ENCODE assay signal across 19 mouse cellular contexts in genomic region chr6:146954258-146954657, GRCm38 (mm10). TPM values are rescaled to one million over a fixed set of nuclear protein-coding genes. Genes with fewer than 3 reads are reported as not detected.
A peak's percentile ranks its signal among the peaks of the same experiment; 100 is the strongest.
DNase-seq lines count a peak whose midpoint lies in the region; ATAC-seq and TF ChIP-seq lines count a peak whose summit lies in the region.
"Had no signal": no experiment of that assay in that cellular context is flagged by ENCODE, and none has a peak within 500 bp of the region (broad histone marks: within the 10 kb centered on the region; RNA-seq: fewer than 3 reads in every experiment).

TSS of gene 1700034J05Rik (minus strand) at chr6:146954422.

- ATAC-seq in heart, embryonic 13.5 days (ENCODE audit: extremely low read depth, insufficient number of reproducible peaks, low FRiP score, low TSS enrichment): no peak
- no peak for ATAC-seq in midbrain, embryonic 14.5 days (ENCODE audit: low FRiP score, low TSS enrichment)
- ATAC-seq in midbrain, embryonic 11.5 days (ENCODE audit: low FRiP score): no peak

- no peaks in the 10 kb centered on the region for H3K36me3 ChIP-seq in heart, embryonic 13.5 days
- no peaks in the 10 kb centered on the region for H3K36me3 ChIP-seq in midbrain, embryonic 14.5 days (ENCODE audit: control insufficient read depth, insufficient read depth, low read length)
- H3K36me3 ChIP-seq in midbrain, embryonic 11.5 days (ENCODE audit: control insufficient read depth, insufficient read depth, low read length): no peaks in the 10 kb centered on the region
- no peaks in the 10 kb centered on the region for H3K36me3 ChIP-seq in myocyte (ENCODE audit: control insufficient read depth, insufficient read depth)
- H3K36me3 ChIP-seq: hindbrain, embryonic 12.5 days; limb, embryonic 13.5 days; neural tube, embryonic 15.5 days had no signal

- peak within 1 kb of the TSS; percentile 16; the same call in 1 of the 2 replicates for H3K27ac ChIP-seq in heart, embryonic 13.5 days (replicated peaks)
- H3K27ac ChIP-seq in midbrain, embryonic 14.5 days (replicated peaks; ENCODE audit: low read depth, low read length): no peak within 1 kb of the TSS
- no peak within 1 kb of the TSS for H3K27ac ChIP-seq in midbrain, embryonic 11.5 days (ENCODE audit: low read depth, low read length)
- H3K27ac ChIP-seq: hindbrain, embryonic 12.5 days; neural tube, embryonic 15.5 days had no signal

- intact Hi-C loops in heart, postnatal 36 days (cut with DNase I): no loop called here

- H3K4me2 ChIP-seq in heart, embryonic 13.5 days: no peak within 1 kb of the TSS
- H3K4me2 ChIP-seq in midbrain, embryonic 14.5 days (ENCODE audit: low read length): no peak within 1 kb of the TSS
- H3K4me2 ChIP-seq in midbrain, embryonic 11.5 days: no peak within 1 kb of the TSS
- H3K4me2 ChIP-seq in myocyte (ENCODE audit: low read depth): peak within 1 kb of the TSS; percentile 36
- H3K4me2 ChIP-seq: hindbrain, embryonic 12.5 days; limb, embryonic 13.5 days; neural tube, embryonic 15.5 days had no signal

- H3K27me3 ChIP-seq in heart, embryonic 13.5 days (replicated peaks): no peaks in the 10 kb centered on the region
- H3K27me3 ChIP-seq in midbrain, embryonic 14.5 days (ENCODE audit: control insufficient read depth, insufficient read depth, low read length): no peaks in the 10 kb centered on the region
- H3K27me3 ChIP-seq in midbrain, embryonic 11.5 days (ENCODE audit: control insufficient read depth, insufficient read depth, low read length): no peaks in the 10 kb centered on the region
- no peaks in the 10 kb centered on the region for H3K27me3 ChIP-seq in myocyte (ENCODE audit: control insufficient read depth, insufficient read depth, insufficient read length)
- H3K27me3 ChIP-seq: hindbrain, embryonic 12.5 days; limb, embryonic 13.5 days; neural tube, embryonic 15.5 days had no signal

- DNase-seq in heart, postnatal 36 days: no peak
- peak; percentile 67 for DNase-seq in midbrain, embryonic 14.5 days
- no peak for DNase-seq in midbrain, embryonic 11.5 days (ENCODE audit: low spot score, missing footprints)
- DNase-seq in NIH3T3 (ENCODE audit: low read depth): peak; percentile 19
- DNase-seq in ovary, postnatal 14 days (ENCODE audit: low spot score): no peak
- DNase-seq: adrenal gland, adult 8-10 months; cerebellum, postnatal 10 days; gastrocnemius, postnatal 14 days; kidney, adult 11 months; kidney, postnatal 14 days; lung, postnatal 14 days; thymus, adult 18-20 months had no signal

- H3K9ac ChIP-seq in heart, embryonic 13.5 days: no peak within 1 kb of the TSS
- H3K9ac ChIP-seq in midbrain, embryonic 14.5 days (replicated peaks; ENCODE audit: low read length): no peak within 1 kb of the TSS
- no peak within 1 kb of the TSS for H3K9ac ChIP-seq in midbrain, embryonic 11.5 days (ENCODE audit: low read length)
- H3K9ac ChIP-seq: hindbrain, embryonic 12.5 days; limb, embryonic 13.5 days; neural tube, embryonic 15.5 days had no signal

- no peaks in the 10 kb centered on the region for H3K9me3 ChIP-seq in heart, embryonic 13.5 days
- H3K9me3 ChIP-seq in midbrain, embryonic 14.5 days (ENCODE audit: control insufficient read depth, low read length): no peaks in the 10 kb centered on the region
- H3K9me3 ChIP-seq in midbrain, embryonic 11.5 days (ENCODE audit: control insufficient read depth, low read length): no peaks in the 10 kb centered on the region
- H3K9me3 ChIP-seq: hindbrain, embryonic 12.5 days; limb, embryonic 13.5 days; neural tube, embryonic 15.5 days had no signal

- H3ac ChIP-seq in myocyte (ENCODE audit: control insufficient read depth, insufficient read length): no peak within 1 kb of the TSS

- peaks cover 82% of the 10 kb centered on the region for H3K79me2 ChIP-seq in myocyte (ENCODE audit: control insufficient read depth, insufficient read depth)

- TF ChIP-seq POLR2A in myocyte (IDR thresholded peaks at IDR 0.05; ENCODE audit: insufficient read length, low read depth): no peak

- WGBS in heart, embryonic 13.5 days: 87% methylated on average over 1 of the region's 1 CpGs
- WGBS in midbrain, embryonic 14.5 days: 82% methylated on average over 1 of the region's 1 CpGs
- WGBS in midbrain, embryonic 11.5 days: 82% methylated on average over 1 of the region's 1 CpGs

- H3K4me1 ChIP-seq in heart, embryonic 13.5 days: peaks cover 62% of the 10 kb centered on the region
- peaks cover 12% of the 10 kb centered on the region; the same call in 1 of the 2 replicates for H3K4me1 ChIP-seq in midbrain, embryonic 14.5 days (ENCODE audit: control insufficient read depth, insufficient read depth, low read length)
- peaks cover 9% of the 10 kb centered on the region for H3K4me1 ChIP-seq in midbrain, embryonic 11.5 days (ENCODE audit: control insufficient read depth, insufficient read depth, low read length)

- no peak within 1 kb of the TSS for H3K4me3 ChIP-seq in heart, embryonic 13.5 days
- no peak within 1 kb of the TSS for H3K4me3 ChIP-seq in midbrain, embryonic 14.5 days (replicated peaks; ENCODE audit: low read depth, low read length)
- H3K4me3 ChIP-seq in midbrain, embryonic 11.5 days (ENCODE audit: low read depth, low read length): no peak within 1 kb of the TSS
- H3K4me3 ChIP-seq in myocyte: no peak within 1 kb of the TSS
- H3K4me3 ChIP-seq: hindbrain, embryonic 12.5 days; limb, embryonic 13.5 days; neural tube, embryonic 15.5 days had no signal

TF ChIP-seq in myocyte, 11 proteins besides CTCF, POLR2A, EP300 and RAD21:
- no peak for TF ChIP-seq POLR2AphosphoS2 (IDR thresholded peaks at IDR 0.05; ENCODE audit: insufficient read length, low read depth)
- TF ChIP-seq MAX (IDR thresholded peaks at IDR 0.05; ENCODE audit: low read depth): no peak
- no peak for TF ChIP-seq MYOG (IDR thresholded peaks at IDR 0.05; ENCODE audit: control insufficient read depth in 1 of 3, insufficient read depth in 1 of 3, insufficient read length in 2 of 3, low read depth in 2 of 3)
- TF ChIP-seq E2F4 (IDR thresholded peaks at IDR 0.05; ENCODE audit: insufficient read depth): no peak
- TF ChIP-seq SRF (IDR thresholded peaks at IDR 0.05; ENCODE audit: control insufficient read depth, insufficient read length, low read depth): no peak
- TF ChIP-seq CEBPB (IDR thresholded peaks at IDR 0.05; ENCODE audit: insufficient read depth, poor library complexity, severe bottlenecking): no peak
- TF ChIP-seq TCF3 (IDR thresholded peaks at IDR 0.05; ENCODE audit: insufficient read length, low read depth): no peak
- no peak for TF ChIP-seq TCF12 (IDR thresholded peaks at IDR 0.05; ENCODE audit: insufficient read depth, poor library complexity, severe bottlenecking)
- no peak for TF ChIP-seq USF1 (IDR thresholded peaks at IDR 0.05; ENCODE audit: low read depth)
- no peak for TF ChIP-seq MYOD1 (IDR thresholded peaks at IDR 0.05; ENCODE audit: control insufficient read depth in 1 of 3, insufficient read length in 2 of 3, low read depth in 2 of 3)

RNA-seq across cellular contexts. Expression of gene 1700034J05Rik, which starts in this region (rescaled TPM):
- 0.04 and 0.18 TPM in 2 replicates for polyA plus RNA-seq in heart, embryonic 13.5 days (2015; fragmentation: Nextera tagmentation; extraction: Ambion mirVana)
- total RNA-seq in heart, postnatal 36 days (2021): not detected
- not detected in 2 replicates for polyA plus RNA-seq in midbrain, embryonic 14.5 days (2014; fragmentation: Nextera tagmentation; extraction: Ambion mirVana)
- 0.11 and 0.18 TPM in 2 replicates for polyA plus RNA-seq in midbrain, embryonic 11.5 days (2014; fragmentation: Nextera tagmentation; extraction: Ambion mirVana)
- polyA plus RNA-seq in myocyte (2012; fragmentation: generic; extraction: Trizol): 0.02 TPM
- total RNA-seq: adrenal gland, adult 8-10 months; gastrocnemius, postnatal 14 days; layer of hippocampus, postnatal 25 days had no signal
- polyA plus RNA-seq: neural tube, embryonic 15.5 days; spleen, adult 2 months had no signal

Comparison
In these comparisons a context has a peak if more than half of its experiments do, and no peak if none do; other contexts are left out.
1. Peak in DNase-seq in midbrain, embryonic 14.5 days; RNA of the gene not detected or under 1 TPM.